Mouse (Mus musculus) G1E (cell line): Measurements from ENCODE around the gene Hoxd10.

Experiments
- CTCF ChIP-seq: IDR thresholded peaks from 2 replicates; pipeline ENCODE4 v1.5.1; 2012; ENCODE audit warnings: low read depth, low read length, inconsistent platforms, mixed read lengths
- GATA1 ChIP-seq: IDR thresholded peaks from 2 replicates; pipeline ENCODE4 v1.6.1; 2012; ENCODE audit warnings: borderline replicate concordance, low read length, inconsistent platforms, mixed read lengths
- TAL1 ChIP-seq: conservative IDR thresholded peaks from 2 replicates; pipeline ENCODE4 v1.6.1; 2012; ENCODE audit warnings: low read depth, low read length, inconsistent platforms, mixed read lengths

GRCm38 (mm10) chr2:74683471-74683951 is 8.2 kb upstream of the Hoxd10 start:
- TF ChIP-seq CTCF (no peak), TAL1 (no peak), GATA1 (no peak)
